Mouse (Mus musculus): Measurements from ENCODE around the gene Coa6. TPM values are rescaled to one million over a fixed set of nuclear protein-coding genes. Genes with fewer than 3 reads are reported as not detected.

Coa6 gene
- polyA plus RNA-seq, 1 experiment from 2014 or later = 102 TPM

DNA sequence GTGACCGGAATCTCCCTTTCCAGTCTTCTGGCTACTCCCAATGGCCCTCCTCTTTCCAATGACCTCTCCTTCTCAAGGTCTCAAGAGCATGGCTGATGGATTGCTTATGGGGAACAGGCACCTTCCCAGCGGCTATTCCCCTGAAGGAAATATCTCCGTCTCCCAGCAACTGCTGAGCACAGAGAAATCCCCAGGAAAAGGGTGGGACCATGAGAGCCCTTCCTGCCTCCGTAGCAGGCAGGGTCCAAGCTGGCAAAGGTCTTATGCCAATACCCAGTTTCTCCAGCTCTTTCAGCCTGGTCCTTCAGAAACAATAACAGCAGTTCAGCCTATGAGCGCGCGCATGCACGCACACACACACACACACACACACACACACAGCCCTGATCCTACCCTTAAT is 28.8 kb downstream of the Coa6 start:
- Histone ChIP-seq H3K27me3 (ENCODE audit: insufficient read depth, low read length) (no peaks in the 10 kb centered on the region), H3K4me2 (ENCODE audit: low read length) (no peak overlapping the region), H3K9ac (ENCODE audit: low read depth, low read length) (no peak overlapping the region), H3K36me3 (ENCODE audit: insufficient read depth, low read length) (peaks cover 67% of the 10 kb centered on the region), H3K27ac (no peak overlapping the region), H3K4me3 (replicated peaks; ENCODE audit: low read depth, low read length) (no peak overlapping the region), H3K4me1 (replicated peaks; ENCODE audit: insufficient read depth, low read length) (no peaks in the 10 kb centered on the region), H3K9me3 (replicated peaks; ENCODE audit: low read length) (no peaks in the 10 kb centered on the region)
- WGBS = 86% methylated on average over 8 of the region's 8 CpGs
- TF ChIP-seq CTCF (IDR thresholded peaks at IDR 0.05; ENCODE audit: low read depth) = no peak
- DNase-seq (ENCODE audit: low spot score) = no peak
- ATAC-seq (replicated peaks; ENCODE audit: low FRiP score, low read depth) = no peak

DNA sequence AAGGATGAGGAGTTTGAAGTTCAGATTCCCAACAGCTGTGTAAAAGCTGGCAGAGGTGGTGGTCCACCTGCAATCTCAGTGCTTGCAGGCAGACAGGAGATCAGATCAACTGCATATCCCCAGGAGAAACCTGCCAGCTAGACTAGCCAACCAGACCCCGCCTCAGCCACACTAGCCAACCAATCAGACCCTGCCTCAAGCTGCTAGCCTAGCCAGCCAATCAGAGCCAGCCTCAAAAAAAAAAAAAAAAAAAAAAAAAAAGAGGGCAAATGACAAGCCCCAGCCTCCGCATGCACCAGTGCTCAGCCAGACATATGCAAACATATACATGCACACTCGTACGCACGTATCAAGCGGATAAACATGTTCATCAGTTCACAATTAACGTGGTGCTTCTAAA is 33.1 kb downstream of the Coa6 start:
- Histone ChIP-seq H3K4me2 (ENCODE audit: low read length) (no peak overlapping the region), H3K9me3 (replicated peaks; ENCODE audit: low read length) (no peaks in the 10 kb centered on the region), H3K36me3 (ENCODE audit: insufficient read depth, low read length) (peaks cover 60% of the 10 kb centered on the region), H3K27ac (no peak overlapping the region), H3K4me3 (replicated peaks; ENCODE audit: low read depth, low read length) (no peak overlapping the region), H3K27me3 (ENCODE audit: insufficient read depth, low read length) (no peaks in the 10 kb centered on the region), H3K9ac (ENCODE audit: low read depth, low read length) (no peak overlapping the region), H3K4me1 (replicated peaks; ENCODE audit: insufficient read depth, low read length) (no peaks in the 10 kb centered on the region)
- WGBS = 82% methylated on average over 7 of the region's 7 CpGs
- ATAC-seq (replicated peaks; ENCODE audit: low FRiP score, low read depth) = no peak
- DNase-seq (ENCODE audit: low spot score) = no peak
- no peak for TF ChIP-seq CTCF (IDR thresholded peaks at IDR 0.05; ENCODE audit: low read depth)

DNA sequence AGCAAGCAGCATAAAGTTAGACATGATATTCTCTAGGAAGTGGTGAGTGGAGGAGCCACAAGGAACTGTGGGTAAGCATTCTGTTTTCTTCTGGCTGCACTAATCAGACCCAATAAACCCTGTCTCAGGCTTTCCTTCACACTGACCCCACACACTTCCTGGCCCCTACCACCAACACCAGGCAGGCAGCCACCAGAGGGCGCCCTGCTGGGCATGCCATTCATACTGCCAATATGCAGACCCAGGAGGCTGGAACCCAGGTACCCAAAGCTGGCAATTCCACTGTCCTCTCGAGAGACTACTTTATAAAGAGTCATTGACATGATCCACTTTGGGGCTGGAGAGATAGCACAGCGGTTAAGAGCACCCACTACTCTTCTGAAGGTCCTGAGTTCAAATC is 38.0 kb downstream of the Coa6 start:
- Histone ChIP-seq H3K9me3 (replicated peaks; ENCODE audit: low read length) (no peaks in the 10 kb centered on the region), H3K36me3 (ENCODE audit: insufficient read depth, low read length) (peaks cover 35% of the 10 kb centered on the region), H3K4me2 (ENCODE audit: low read length) (no peak overlapping the region), H3K9ac (ENCODE audit: low read depth, low read length) (no peak overlapping the region), H3K4me3 (replicated peaks; ENCODE audit: low read depth, low read length) (no peak overlapping the region), H3K4me1 (replicated peaks; ENCODE audit: insufficient read depth, low read length) (no peaks in the 10 kb centered on the region), H3K27ac (no peak overlapping the region), H3K27me3 (ENCODE audit: insufficient read depth, low read length) (no peaks in the 10 kb centered on the region)
- DNase-seq (ENCODE audit: low spot score) = no peak
- TF ChIP-seq CTCF (IDR thresholded peaks at IDR 0.05; ENCODE audit: low read depth) = peak; percentile 66
- 72% methylated on average over 3 of the region's 3 CpGs for WGBS
- no peak for ATAC-seq (replicated peaks; ENCODE audit: low FRiP score, low read depth)

DNA sequence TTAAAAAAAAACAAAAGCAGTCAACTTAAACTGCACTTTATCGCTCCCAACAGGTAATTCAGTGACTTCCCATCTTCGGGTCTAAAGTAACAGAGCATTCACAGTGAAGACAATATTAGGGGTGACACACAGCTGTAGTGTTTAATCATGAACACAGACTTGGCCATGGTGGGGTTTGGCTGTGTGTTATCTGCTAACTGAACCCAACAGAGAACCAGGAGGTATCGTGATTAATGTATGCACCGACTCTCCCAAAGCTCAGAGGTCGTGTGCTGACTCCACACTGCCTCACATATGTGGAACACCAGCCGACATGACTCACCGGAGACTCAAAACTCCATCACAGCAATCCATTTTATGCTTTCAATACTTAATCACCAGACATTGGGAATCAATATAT is 39.4 kb downstream of the Coa6 start:
- H3K27ac ChIP-seq = no peak overlapping the region
- H3K36me3 ChIP-seq (ENCODE audit: insufficient read depth, low read length) = peaks cover 35% of the 10 kb centered on the region
- H3K9me3 ChIP-seq (replicated peaks; ENCODE audit: low read length) = no peaks in the 10 kb centered on the region
- WGBS = 52% methylated on average over 7 of the region's 7 CpGs
- no peak for TF ChIP-seq CTCF (IDR thresholded peaks at IDR 0.05; ENCODE audit: low read depth)
- no peak for ATAC-seq (replicated peaks; ENCODE audit: low FRiP score, low read depth)
- no peak for DNase-seq (ENCODE audit: low spot score)
- no peak overlapping the region for H3K4me2 ChIP-seq (ENCODE audit: low read length)
- H3K9ac ChIP-seq (ENCODE audit: low read depth, low read length) = no peak overlapping the region
- no peaks in the 10 kb centered on the region for H3K27me3 ChIP-seq (ENCODE audit: insufficient read depth, low read length)
- H3K4me1 ChIP-seq (replicated peaks; ENCODE audit: insufficient read depth, low read length) = no peaks in the 10 kb centered on the region
- no peak overlapping the region for H3K4me3 ChIP-seq (replicated peaks; ENCODE audit: low read depth, low read length)

DNA sequence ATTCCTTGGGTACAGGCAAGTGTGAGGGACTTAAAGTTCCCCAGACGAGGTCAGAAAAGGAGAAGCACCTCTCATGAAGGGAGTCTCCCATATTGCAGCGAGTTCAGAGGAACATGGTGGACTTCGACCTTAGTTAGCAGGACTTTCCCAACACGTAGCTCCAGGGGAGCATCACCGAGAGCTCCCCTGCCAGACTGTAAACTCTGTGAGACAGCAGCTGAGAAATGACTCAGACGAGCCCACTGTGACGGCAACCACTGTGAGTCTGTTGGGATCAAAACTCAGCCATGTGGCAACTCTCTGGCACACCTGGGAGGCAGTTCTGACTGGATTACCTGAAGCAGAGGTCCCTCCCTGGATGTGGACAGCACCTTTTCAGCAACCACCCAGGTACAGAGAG is 41.8 kb downstream of the Coa6 start:
- Histone ChIP-seq H3K9me3 (replicated peaks; ENCODE audit: low read length) (no peaks in the 10 kb centered on the region), H3K4me2 (ENCODE audit: low read length) (no peak overlapping the region), H3K4me3 (replicated peaks; ENCODE audit: low read depth, low read length) (no peak overlapping the region), H3K27me3 (ENCODE audit: insufficient read depth, low read length) (no peaks in the 10 kb centered on the region), H3K4me1 (replicated peaks; ENCODE audit: insufficient read depth, low read length) (no peaks in the 10 kb centered on the region), H3K27ac (no peak overlapping the region), H3K9ac (ENCODE audit: low read depth, low read length) (no peak overlapping the region), H3K36me3 (ENCODE audit: insufficient read depth, low read length) (peaks cover 20% of the 10 kb centered on the region)
- no peak for TF ChIP-seq CTCF (IDR thresholded peaks at IDR 0.05; ENCODE audit: low read depth)
- no peak for DNase-seq (ENCODE audit: low spot score)
- ATAC-seq (replicated peaks; ENCODE audit: low FRiP score, low read depth) = no peak; the same call in 1 of the 2 replicates
- WGBS = 75% methylated on average over 7 of the region's 7 CpGs

DNA sequence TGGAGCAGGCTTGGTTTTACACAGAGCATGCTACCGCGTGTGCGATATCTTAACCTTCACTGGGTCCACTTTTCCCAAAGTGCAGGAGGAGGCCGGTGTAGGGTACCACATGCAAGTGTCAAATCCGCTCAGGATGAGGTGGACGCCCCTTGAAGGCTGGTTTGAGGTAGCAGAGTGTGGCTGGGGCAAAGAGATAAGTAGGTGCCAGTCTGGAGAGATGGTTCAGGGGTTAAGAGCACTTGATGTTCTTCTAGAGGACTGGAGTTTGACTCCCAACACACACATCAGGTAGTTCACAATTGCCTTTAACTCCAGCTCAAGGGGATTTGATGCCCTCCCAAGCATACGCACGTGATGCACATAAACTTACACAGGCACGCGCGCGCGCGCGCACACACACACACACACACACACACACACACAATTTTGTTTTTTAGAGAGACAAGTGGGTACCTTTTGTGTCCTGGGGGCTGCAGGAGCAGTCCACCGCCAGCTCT is 51.5 kb downstream of the Coa6 start:
- no peak for ATAC-seq (replicated peaks; ENCODE audit: low FRiP score, low read depth)
- WGBS = 13% methylated on average over 16 of the region's 16 CpGs
- peak overlapping the region; percentile 77 for H3K9ac ChIP-seq (ENCODE audit: low read depth, low read length)
- 0 out of 2 replicates have a peak, but pooled peaks cover 12% of the 10 kb centered on the region for H3K36me3 ChIP-seq (ENCODE audit: insufficient read depth, low read length)
- TF ChIP-seq CTCF (IDR thresholded peaks at IDR 0.05; ENCODE audit: low read depth) = no peak
- peak overlapping the region; percentile 81 for H3K4me3 ChIP-seq (replicated peaks; ENCODE audit: low read depth, low read length)
- 0 out of 2 replicates have a peak, but pooled peaks cover 8% of the 10 kb centered on the region for H3K4me1 ChIP-seq (replicated peaks; ENCODE audit: insufficient read depth, low read length)
- no peaks in the 10 kb centered on the region for H3K27me3 ChIP-seq (ENCODE audit: insufficient read depth, low read length)
- H3K9me3 ChIP-seq (replicated peaks; ENCODE audit: low read length) = no peaks in the 10 kb centered on the region
- DNase-seq (ENCODE audit: low spot score) = no peak
- H3K4me2 ChIP-seq (ENCODE audit: low read length) = peak overlapping the region; percentile 91
- H3K27ac ChIP-seq = no peak overlapping the region

Data from kidney, postnatal 0 days (tissue).